Mouse (Mus musculus) embryo, embryonic 10.5 days (tissue): ENCODE data around the gene Ldhc.
A peak's percentile ranks its signal among the peaks of the same experiment; 100 is the strongest.

ENCODE experiments used
- DNase-seq: peaks from one replicate; pipeline ENCODE4 v3.0.0-alpha.2; 2015; ENCODE audit warnings: low spot score

Gene Ldhc

GRCm38 (mm10) chr7:46918678-46919371 lies 57.8 kb downstream of the Ldhc start:
- DNase-seq = peak; percentile 65

DNA sequence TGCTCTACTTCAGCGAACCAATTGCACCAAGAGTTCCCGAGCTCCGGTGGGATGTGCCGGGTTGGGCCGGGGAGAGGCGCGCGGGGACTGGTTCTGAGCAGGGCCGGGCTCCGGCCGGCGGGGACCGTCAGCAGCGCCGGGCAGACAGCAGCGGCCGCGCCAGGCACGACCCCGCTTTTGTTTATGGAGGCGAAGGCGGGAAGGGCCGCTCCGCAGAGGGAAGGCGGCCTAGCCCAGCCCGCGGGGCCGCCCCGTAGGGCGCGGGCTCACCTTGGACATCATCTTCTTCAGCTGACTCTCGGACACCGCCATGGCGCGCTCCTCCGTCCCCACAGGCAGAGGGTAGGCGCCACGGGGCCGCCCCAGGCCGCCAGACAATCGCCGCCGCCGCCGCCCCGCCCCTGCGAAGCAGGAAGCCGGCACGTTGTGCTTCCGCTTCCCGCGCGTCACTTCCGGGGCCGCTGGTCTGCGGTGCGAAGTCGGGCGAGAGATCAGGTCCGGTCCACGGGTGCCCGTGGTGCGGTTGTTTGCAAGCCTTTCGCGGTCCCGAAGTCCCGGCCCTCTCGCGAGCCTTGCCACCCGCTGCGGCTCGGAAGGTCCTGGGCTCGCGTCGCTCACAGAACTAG lies 58.7 kb downstream of the Ldhc start, which contains the start of gene Tsg101:
Tsg101 (minus strand) TSS at position 419 of the 626 bp plus-strand sequence.
- peak; percentile 92 for DNase-seq

DNA sequence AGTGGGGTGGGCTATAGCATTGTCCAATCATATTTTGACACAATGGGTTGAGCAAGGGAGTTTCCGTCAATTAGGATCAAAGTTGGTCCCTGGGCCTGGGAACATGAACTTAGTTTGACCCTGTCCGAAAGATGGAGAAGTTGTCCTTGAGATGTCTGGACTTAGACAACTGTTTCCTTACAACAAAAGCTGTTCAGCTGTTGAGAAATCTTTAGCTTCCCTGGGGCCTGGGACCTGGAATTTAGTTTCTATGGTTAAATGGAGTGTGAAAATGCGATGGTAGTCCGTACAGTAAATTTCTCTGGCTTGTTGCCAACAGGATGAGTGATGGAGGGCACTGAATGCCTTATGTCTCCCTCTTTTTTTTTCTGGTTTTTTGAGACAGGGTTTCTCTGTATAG lies 61.1 kb downstream of the Ldhc start:
- no peak for DNase-seq
